Mouse (Mus musculus) heart, embryonic 13.5 days (tissue): ENCODE measurements around the gene Mrpl49. TPM values are rescaled to one million over a fixed set of nuclear protein-coding genes. Genes with fewer than 3 reads are reported as not detected.

Experiments
- ATAC-seq: fragments of 200-750 bp; cut with Nextera tagmentation; 2 replicates; pipeline ENCODE4 v1.8.0; 2017; ENCODE audit warnings: moderate TSS enrichment; ENCODE audit not compliant: insufficient number of reproducible peaks, low FRiP score, low TSS enrichment; ENCODE audit errors: extremely low read depth
- H3K27ac ChIP-seq: fragments of 300-500 bp; sonication (generic); replicated peaks from 2 replicates; pipeline ENCODE4 v1.5.1; 2015; ENCODE audit warnings: moderate library complexity, mild to moderate bottlenecking, inconsistent platforms
- H3K27me3 ChIP-seq: fragments of 300-500 bp; sonication (generic); replicated peaks from 2 replicates; pipeline ENCODE4 v1.6.1; 2015; ENCODE audit warnings: mild to moderate bottlenecking, inconsistent platforms
- H3K36me3 ChIP-seq: fragments of 300-500 bp; sonication (generic); 2 replicates; pipeline ENCODE4 v1.6.1; 2015; ENCODE audit warnings: mild to moderate bottlenecking, inconsistent platforms
- H3K4me1 ChIP-seq: fragments of 300-500 bp; sonication (generic); 2 replicates; pipeline ENCODE4 v1.6.1; 2015; ENCODE audit warnings: inconsistent platforms
- H3K4me2 ChIP-seq: fragments of 300-500 bp; sonication (generic); 2 replicates; pipeline ENCODE4 v1.6.1; 2015; ENCODE audit warnings: inconsistent platforms, mild to moderate bottlenecking, moderate library complexity
- H3K4me3 ChIP-seq: fragments of 300-500 bp; sonication (generic); 2 replicates; pipeline ENCODE4 v1.5.1; 2015; ENCODE audit warnings: moderate library complexity, mild to moderate bottlenecking, inconsistent platforms
- H3K9ac ChIP-seq: fragments of 300-500 bp; sonication (generic); 2 replicates; pipeline ENCODE4 v1.6.1; 2015; ENCODE audit warnings: inconsistent platforms, mild to moderate bottlenecking, moderate library complexity
- H3K9me3 ChIP-seq: fragments of 300-500 bp; sonication (generic); 2 replicates; pipeline ENCODE4 v1.6.1; 2016; ENCODE audit warnings: inconsistent platforms
- WGBS: fragments of 180-500 bp; shearing (Covaris S2); methylation state at CpG from one replicate; pipeline ENCODE4 v1.1.7; 2015; ENCODE audit warnings: mixed read lengths; 5-methylcytosine and 5-hydroxymethylcytosine counted together
- polyA plus RNA-seq: library from polyadenylated mRNA; unstranded; fragments of >200 nt; fragmentation: Nextera tagmentation; extraction: Ambion mirVana; gene quantifications from 2 replicates; pipeline ENCODE4 v1.2.1, GENCODE M21; 2015

The Mrpl49 gene
- polyA plus RNA-seq, 1 experiment from 2014 or later, result 59.8 TPM

- Histone ChIP-seq H3K9me3 (no peaks in the 10 kb centered on the region), H3K27me3 (peaks cover 8% of the 10 kb centered on the region; the same call in 1 of the 2 replicates), H3K4me3 (no peak overlapping the region), H3K4me2 (no peak overlapping the region), H3K27ac (no peak overlapping the region), H3K36me3 (no peaks in the 10 kb centered on the region), H3K9ac (no peak overlapping the region), H3K4me1 (no peaks in the 10 kb centered on the region)
- WGBS, result 76% methylated on average over 9 of the region's 9 CpGs
- no peak for ATAC-seq
Measured at GRCm38 (mm10) chr19:6029426-6029825, 28.2 kb downstream of the Mrpl49 start.

GRCm38 (mm10) chr19:6028991-6029390 is 28.6 kb downstream of the Mrpl49 start:
- Histone ChIP-seq H3K4me2 (no peak overlapping the region), H3K27ac (no peak overlapping the region), H3K27me3 (peaks cover 8% of the 10 kb centered on the region; the same call in 1 of the 2 replicates), H3K9ac (no peak overlapping the region), H3K4me1 (no peaks in the 10 kb centered on the region), H3K9me3 (no peaks in the 10 kb centered on the region), H3K4me3 (no peak overlapping the region), H3K36me3 (no peaks in the 10 kb centered on the region)
- 78% methylated on average over 6 of the region's 6 CpGs for WGBS
- no peak for ATAC-seq

- no peak for ATAC-seq
- Histone ChIP-seq H3K4me2 (no peak overlapping the region), H3K27ac (no peak overlapping the region), H3K36me3 (no peaks in the 10 kb centered on the region), H3K27me3 (0 out of 2 replicates have a peak, but pooled peaks cover 4% of the 10 kb centered on the region), H3K4me1 (no peaks in the 10 kb centered on the region), H3K9ac (no peak overlapping the region), H3K9me3 (no peaks in the 10 kb centered on the region), H3K4me3 (no peak overlapping the region)
- 72% methylated on average over 7 of the region's 7 CpGs for WGBS
Measured at GRCm38 (mm10) chr19:6023930-6024329, 33.7 kb downstream of the Mrpl49 start.

GRCm38 (mm10) chr19:6023059-6023458 is 34.5 kb downstream of the Mrpl49 start:
- ATAC-seq, result no peak

GRCm38 (mm10) chr19:6020276-6020675 is 37.3 kb downstream of the Mrpl49 start:
- H3K27ac ChIP-seq, result no peak overlapping the region
- peaks cover 7% of the 10 kb centered on the region for H3K27me3 ChIP-seq
- H3K4me3 ChIP-seq, result no peak overlapping the region
- ATAC-seq, result no peak
- H3K4me2 ChIP-seq, result no peak overlapping the region
- H3K9me3 ChIP-seq, result no peaks in the 10 kb centered on the region
- H3K36me3 ChIP-seq, result no peaks in the 10 kb centered on the region
- peaks cover 11% of the 10 kb centered on the region for H3K4me1 ChIP-seq
- no peak overlapping the region for H3K9ac ChIP-seq
- WGBS, result 46% methylated on average over 3 of the region's 3 CpGs

More at GRCm38 (mm10) chr19:6023059-6023458, 34.5 kb downstream of the Mrpl49 start:
- Histone ChIP-seq H3K9ac (no peak overlapping the region), H3K27ac (no peak overlapping the region), H3K27me3 (0 out of 2 replicates have a peak, but pooled peaks cover 4% of the 10 kb centered on the region), H3K36me3 (no peaks in the 10 kb centered on the region), H3K4me2 (no peak overlapping the region), H3K4me3 (no peak overlapping the region), H3K4me1 (no peaks in the 10 kb centered on the region), H3K9me3 (no peaks in the 10 kb centered on the region)
- 49% methylated on average over 8 of the region's 8 CpGs for WGBS

GRCm38 (mm10) chr19:6018142-6019089 is 39.2 kb downstream of the Mrpl49 start:
- H3K9me3 ChIP-seq, result no peaks in the 10 kb centered on the region
- H3K9ac ChIP-seq, result no peak overlapping the region
- 27% methylated on average over 15 of the region's 15 CpGs for WGBS
- peaks cover 20% of the 10 kb centered on the region for H3K4me1 ChIP-seq
- no peaks in the 10 kb centered on the region for H3K36me3 ChIP-seq
- no peak overlapping the region for H3K27ac ChIP-seq
- no peak overlapping the region for H3K4me3 ChIP-seq
- peaks cover 7% of the 10 kb centered on the region for H3K27me3 ChIP-seq
- no peak overlapping the region for H3K4me2 ChIP-seq
- no peak for ATAC-seq

- Histone ChIP-seq H3K9me3 (no peaks in the 10 kb centered on the region), H3K4me3 (no peak overlapping the region), H3K4me2 (peak overlapping the region; percentile 81), H3K9ac (peak overlapping the region; percentile 77; the same call in 1 of the 2 replicates), H3K36me3 (no peaks in the 10 kb centered on the region), H3K27me3 (peaks cover 7% of the 10 kb centered on the region), H3K27ac (no peak overlapping the region), H3K4me1 (peaks cover 20% of the 10 kb centered on the region)
- 36% methylated on average over 7 of the region's 7 CpGs for WGBS
- ATAC-seq, result no peak
Measured at GRCm38 (mm10) chr19:6016532-6016931, 41.1 kb downstream of the Mrpl49 start.

GRCm38 (mm10) chr19:6015511-6016315 is 41.9 kb downstream of the Mrpl49 start, which contains the start of gene Capn1:
Gene Capn1 (minus strand): TSS chr19:6015897.
- H3K4me3 ChIP-seq, result peak within 1 kb of the TSS; percentile 59
- H3K4me2 ChIP-seq, result peak within 1 kb of the TSS; percentile 81
- H3K4me1 ChIP-seq, result peaks cover 20% of the 10 kb centered on the region
- no peaks in the 10 kb centered on the region for H3K36me3 ChIP-seq
- 2% methylated on average over 40 of the region's 40 CpGs for WGBS
- H3K9me3 ChIP-seq, result no peaks in the 10 kb centered on the region
- peak within 1 kb of the TSS; percentile 77 for H3K9ac ChIP-seq
- ATAC-seq, result peak; percentile 55; the same call in 1 of the 2 replicates
- peak within 1 kb of the TSS; percentile 61 for H3K27ac ChIP-seq
- H3K27me3 ChIP-seq, result peaks cover 7% of the 10 kb centered on the region

GRCm38 (mm10) chr19:6014991-6015510 is 42.5 kb downstream of the Mrpl49 start:
- peak overlapping the region; percentile 77 for H3K9ac ChIP-seq
- H3K4me1 ChIP-seq, result peaks cover 20% of the 10 kb centered on the region
- no peaks in the 10 kb centered on the region for H3K9me3 ChIP-seq
- peak; percentile 69 for ATAC-seq
- peak overlapping the region; percentile 61 for H3K27ac ChIP-seq
- peaks cover 7% of the 10 kb centered on the region for H3K27me3 ChIP-seq
- H3K4me2 ChIP-seq, result peak overlapping the region; percentile 81
- no peaks in the 10 kb centered on the region for H3K36me3 ChIP-seq
- WGBS, result 2% methylated on average over 18 of the region's 18 CpGs
- peak overlapping the region; percentile 59 for H3K4me3 ChIP-seq

- WGBS, result 89% methylated on average over 10 of the region's 10 CpGs
- H3K4me2 ChIP-seq, result peak overlapping the region; percentile 81; the same call in 1 of the 2 replicates
Measured at GRCm38 (mm10) chr19:6013691-6014090, 43.9 kb downstream of the Mrpl49 start.

GRCm38 (mm10) chr19:6009137-6009536 is 48.4 kb downstream of the Mrpl49 start:
- no peak for ATAC-seq
- Histone ChIP-seq H3K4me1 (no peaks in the 10 kb centered on the region; the same call in 1 of the 2 replicates), H3K27me3 (no peaks in the 10 kb centered on the region), H3K4me2 (no peak overlapping the region), H3K27ac (no peak overlapping the region), H3K4me3 (no peak overlapping the region), H3K36me3 (peaks cover 5% of the 10 kb centered on the region; the same call in 1 of the 2 replicates), H3K9ac (no peak overlapping the region), H3K9me3 (no peaks in the 10 kb centered on the region)
- 72% methylated on average over 8 of the region's 8 CpGs for WGBS

More at GRCm38 (mm10) chr19:6013691-6014090, 43.9 kb downstream of the Mrpl49 start:
- Histone ChIP-seq H3K27ac (no peak overlapping the region), H3K9ac (no peak overlapping the region; the same call in 1 of the 2 replicates), H3K4me3 (no peak overlapping the region), H3K4me1 (peaks cover 20% of the 10 kb centered on the region), H3K27me3 (peaks cover 7% of the 10 kb centered on the region), H3K36me3 (no peaks in the 10 kb centered on the region), H3K9me3 (no peaks in the 10 kb centered on the region)
- no peak for ATAC-seq
